Mouse (Mus musculus) neural tube, embryonic 11.5 days (tissue): Measurements from ENCODE around the gene Krtcap3. TPM values are rescaled to one million over a fixed set of nuclear protein-coding genes. Genes with fewer than 3 reads are reported as not detected.

Experiments
- polyA plus RNA-seq: library from polyadenylated mRNA; unstranded; fragments of >200 nt; fragmentation: Nextera tagmentation; extraction: Ambion mirVana; gene quantifications from 2 replicates; pipeline ENCODE4 v1.2.1, GENCODE M21; 2014

The Krtcap3 gene
- polyA plus RNA-seq, 1 experiment from 2014 or later, result 2.4 TPM

Other genes starting within 250 kb of the Krtcap3 start
- 95.1 and 98.5 TPM in 2 replicates for gene Atraid, start 203.4 kb upstream of the Krtcap3 start, polyA plus RNA-seq
- 9.3 and 9.7 TPM in 2 replicates for gene Slc5a6, start 202.8 kb upstream of the Krtcap3 start, polyA plus RNA-seq
- gene Cad, start 196.9 kb upstream of the Krtcap3 start, polyA plus RNA-seq, result 27.9 and 28.2 TPM in 2 replicates
- not detected in 2 replicates for gene Dnajc5g, start 145.4 kb upstream of the Krtcap3 start, polyA plus RNA-seq
- 8.1 and 9.2 TPM in 2 replicates for gene Slc30a3, start 143.5 kb upstream of the Krtcap3 start, polyA plus RNA-seq
- gene Trim54, start 135.0 kb upstream of the Krtcap3 start, polyA plus RNA-seq, result 0.45 and 0.81 TPM in 2 replicates
- gene Ucn, start 112.9 kb upstream of the Krtcap3 start, polyA plus RNA-seq, result not detected in 2 replicates
- gene Mpv17, start 97.4 kb upstream of the Krtcap3 start, polyA plus RNA-seq, result 44.8 and 52.2 TPM in 2 replicates
- 1.3 and 1.7 TPM in 2 replicates for gene Gm29609, start 71.8 kb upstream of the Krtcap3 start, polyA plus RNA-seq
- 75.1 and 89.0 TPM in 2 replicates for gene Gtf3c2, start 71.5 kb upstream of the Krtcap3 start, polyA plus RNA-seq
- 134 and 137 TPM in 2 replicates for gene Snx17, start 58.5 kb upstream of the Krtcap3 start, polyA plus RNA-seq
- gene Eif2b4, start 58.3 kb upstream of the Krtcap3 start, polyA plus RNA-seq, result 69.6 and 77.7 TPM in 2 replicates
- gene Zfp513, start 49.4 kb upstream of the Krtcap3 start, polyA plus RNA-seq, result 6.4 and 7.0 TPM in 2 replicates
- 162 and 166 TPM in 2 replicates for gene Ppm1g, start 31.0 kb upstream of the Krtcap3 start, polyA plus RNA-seq
- 154 and 163 TPM in 2 replicates for gene Nrbp1, start 10.8 kb upstream of the Krtcap3 start, polyA plus RNA-seq
- 0.97 and 1.2 TPM in 2 replicates for gene Gm9970, start 10.5 kb upstream of the Krtcap3 start, polyA plus RNA-seq
- gene Ift172, start 39.4 kb downstream of the Krtcap3 start, polyA plus RNA-seq, result 33.0 and 36.7 TPM in 2 replicates
- 69.3 and 71.1 TPM in 2 replicates for gene Fndc4, start 44.4 kb downstream of the Krtcap3 start, polyA plus RNA-seq
- gene Gckr, start 45.8 kb downstream of the Krtcap3 start, polyA plus RNA-seq, result not detected in 2 replicates
- gene Zfp512, start 200.7 kb downstream of the Krtcap3 start, polyA plus RNA-seq, result 72.2 and 77.5 TPM in 2 replicates
- 0.30 TPM in 1 of 2 replicates, not detected in the other for gene 4930548H24Rik, start 234.0 kb downstream of the Krtcap3 start, polyA plus RNA-seq
- gene Gpn1, start 243.1 kb downstream of the Krtcap3 start, polyA plus RNA-seq, result 74.5 and 74.6 TPM in 2 replicates